Mouse (Mus musculus) cortical plate, adult 2 months (tissue): ENCODE results near the gene Pou2f2.

Source experiments
- CTCF ChIP-seq: fragments of 200-500 bp; IDR thresholded peaks from 2 replicates; pipeline ENCODE4 v1.5.1; 2011; ENCODE audit warnings: mild to moderate bottlenecking, control low read depth, low read length; ENCODE audit not compliant: insufficient read depth; ENCODE audit errors: extremely low read depth
- POLR2A ChIP-seq: fragments of 200-500 bp; IDR thresholded peaks from 2 replicates; pipeline ENCODE4 v1.6.1; 2011; ENCODE audit warnings: mild to moderate bottlenecking, low read length, control low read depth; ENCODE audit not compliant: insufficient read depth; ENCODE audit errors: extremely low read depth

- no peak for TF ChIP-seq POLR2A
- no peak for TF ChIP-seq CTCF
Observed at GRCm38 (mm10) chr7:25063900-25064299, 115.6 kb downstream of the Pou2f2 start.
